Mouse (Mus musculus): Measurements from ENCODE around the gene Mtg2.

- TF ChIP-seq GABPA (IDR thresholded peaks at IDR 0.05; ENCODE audit: insufficient replicate concordance, low read depth, low read length) = no peak
- no peak for TF ChIP-seq CTCF (conservative IDR thresholded peaks at IDR 0.05 in 1 of 2, IDR thresholded peaks at IDR 0.05 in 1 of 2; ENCODE audit: low read depth in 2 of 2, low read length in 2 of 2)
- TF ChIP-seq E2F4 (IDR thresholded peaks at IDR 0.05; ENCODE audit: insufficient replicate concordance, low read depth, low read length) = no peak
- no peak for TF ChIP-seq EP300 (IDR thresholded peaks at IDR 0.05; ENCODE audit: low read length)
These were observed 46.5 kb downstream of the Mtg2 start for GRCm38 (mm10) chr2:180116741-180117484.
